Mouse (Mus musculus) liver, postnatal 0 days (tissue): ENCODE measurements around the gene Art3.

Source experiments
- CTCF ChIP-seq: sonication (generic); IDR thresholded peaks from 2 replicates; pipeline ENCODE4 v1.5.1; 2016; ENCODE audit warnings: antibody characterized with exemption, low read depth
- EP300 ChIP-seq: IDR thresholded peaks from 2 replicates; pipeline ENCODE4 v1.6.1; 2016; ENCODE audit warnings: antibody characterized with exemption, low read depth, mild to moderate bottlenecking

GRCm38 (mm10) chr5:92322612-92323011 lies 9.0 kb upstream of the Art3 start:
- no peak for TF ChIP-seq CTCF
- no peak; the same call in 1 of the 2 replicates for TF ChIP-seq EP300
